Mouse (Mus musculus) heart, postnatal 0 days (tissue): ENCODE measurements around the gene Polr3c. TPM values are rescaled to one million over a fixed set of nuclear protein-coding genes. Genes with fewer than 3 reads are reported as not detected.

Experiments
- ATAC-seq: fragments of 200-750 bp; cut with Nextera tagmentation; 2 replicates; pipeline ENCODE4 v1.8.0; 2017; ENCODE audit warnings: low read depth, moderate number of reproducible peaks, moderate library complexity; ENCODE audit not compliant: insufficient read depth
- DNase-seq: peaks from one replicate; pipeline ENCODE4 v3.0.0-alpha.2; 2016; ENCODE audit warnings: low spot score
- H3K27ac ChIP-seq: fragments of 300-500 bp; sonication (generic); 2 replicates; pipeline ENCODE4 v1.5.1; 2014; ENCODE audit warnings: low read depth, mild to moderate bottlenecking
- H3K27me3 ChIP-seq: fragments of 300-500 bp; sonication (generic); 2 replicates; pipeline ENCODE4 v1.6.1; 2014; ENCODE audit warnings: low read length, mixed read lengths; ENCODE audit not compliant: control insufficient read depth, insufficient read depth
- H3K36me3 ChIP-seq: fragments of 300-500 bp; sonication (generic); replicated peaks from 2 replicates; pipeline ENCODE4 v1.6.1; 2014; ENCODE audit warnings: low read length, mixed read lengths; ENCODE audit not compliant: control insufficient read depth, insufficient read depth
- H3K4me1 ChIP-seq: fragments of 300-500 bp; sonication (generic); 2 replicates; pipeline ENCODE4 v1.6.1; 2014; ENCODE audit warnings: antibody characterized with exemption; ENCODE audit not compliant: control insufficient read depth, insufficient read depth
- H3K4me2 ChIP-seq: fragments of 300-500 bp; sonication (generic); 2 replicates; pipeline ENCODE4 v1.6.1; 2014; ENCODE audit warnings: low read depth, mild to moderate bottlenecking, low read length, moderate library complexity
- H3K4me3 ChIP-seq: fragments of 300-500 bp; sonication (generic); 2 replicates; pipeline ENCODE4 v1.5.1; 2014; ENCODE audit warnings: low read depth, low read length
- H3K9ac ChIP-seq: fragments of 300-500 bp; sonication (generic); replicated peaks from 2 replicates; pipeline ENCODE4 v1.6.1; 2014; ENCODE audit warnings: low read depth, low read length, mixed read lengths
- H3K9me3 ChIP-seq: fragments of 300-500 bp; sonication (generic); replicated peaks from 2 replicates; pipeline ENCODE4 v1.6.1; 2016; ENCODE audit warnings: low read length; ENCODE audit not compliant: control insufficient read depth
- CTCF ChIP-seq: IDR thresholded peaks from 2 replicates; pipeline ENCODE4 v1.5.1; 2016; ENCODE audit warnings: antibody characterized with exemption, control low read depth, low read depth
- EP300 ChIP-seq: IDR thresholded peaks from 2 replicates; pipeline ENCODE4 v1.6.1; 2016; ENCODE audit warnings: antibody characterized with exemption, low read depth
- WGBS: fragments of 180-500 bp; shearing (Covaris S2); extraction: QIAGEN DNeasy Blood & Tissue Kit; methylation state at CpG from one replicate; pipeline ENCODE4 v1.1.7; 2014; 5-methylcytosine and 5-hydroxymethylcytosine counted together
- polyA plus RNA-seq: library from polyadenylated mRNA; unstranded; fragments of >200 nt; fragmentation: Nextera tagmentation; extraction: Ambion mirVana; gene quantifications from 2 replicates; pipeline ENCODE4 v1.2.1, GENCODE M21; 2015
- total RNA-seq: library from RNA; depleted of rRNA; stranded (reverse); fragments of >200 nt; gene quantifications from 2 replicates; pipeline ENCODE4 v1.2.3, GENCODE M21; 2014; ENCODE audit warnings: low replicate concordance

Polr3c gene
- total and polyA plus RNA-seq, 2 experiments from 2014 or later, result 23.0 to 25.4 TPM

DNA sequence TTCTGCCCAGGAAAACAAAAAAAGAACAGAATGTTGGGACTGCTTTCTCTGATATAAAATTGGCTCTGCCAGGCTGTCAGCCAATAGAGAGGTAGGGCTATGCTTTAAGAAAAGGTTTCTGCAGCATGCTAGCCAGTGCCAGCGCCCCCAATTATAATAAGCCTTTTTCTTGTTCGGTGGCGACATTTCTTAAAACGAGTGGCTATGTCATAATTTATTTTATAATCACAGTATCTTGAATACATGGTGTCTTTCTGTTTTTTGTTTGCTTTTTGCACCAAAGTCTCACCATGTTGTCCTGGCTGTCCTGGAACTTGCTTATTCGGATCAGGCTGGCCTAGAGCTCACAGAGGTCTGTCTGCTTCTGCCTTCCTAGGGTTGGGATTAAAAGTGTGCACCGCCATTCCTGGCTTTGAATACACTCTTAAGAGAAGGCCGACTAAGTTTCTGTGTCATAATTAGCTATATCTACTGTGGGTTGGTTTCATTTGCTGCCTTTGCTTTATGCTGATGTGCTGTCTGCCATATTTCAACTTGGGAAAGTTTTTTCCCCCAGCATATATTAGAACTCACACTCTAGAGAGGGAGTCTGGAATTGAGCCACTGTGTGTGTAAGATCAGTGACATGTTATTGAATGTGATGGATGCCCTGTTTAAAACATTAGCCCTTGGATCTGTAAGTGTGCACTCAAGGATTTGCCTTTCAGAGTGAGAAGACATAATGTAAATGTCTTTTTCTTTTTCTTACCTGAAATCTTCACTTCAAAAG is 1.4 kb upstream of the Polr3c start:
- Histone ChIP-seq H3K36me3 (no peaks in the 10 kb centered on the region; the same call in 1 of the 2 replicates), H3K4me3 (peak overlapping the region; percentile 99), H3K4me1 (peaks cover 27% of the 10 kb centered on the region), H3K9me3 (no peaks in the 10 kb centered on the region), H3K9ac (peak overlapping the region; percentile 96), H3K27me3 (no peaks in the 10 kb centered on the region), H3K27ac (peak overlapping the region; percentile 96), H3K4me2 (peak overlapping the region; percentile 89)
- WGBS, result 42% methylated on average over 7 of the region's 7 CpGs
- no peak for DNase-seq
- no peak for ATAC-seq
- TF ChIP-seq CTCF, result no peak
- no peak for TF ChIP-seq EP300

DNA sequence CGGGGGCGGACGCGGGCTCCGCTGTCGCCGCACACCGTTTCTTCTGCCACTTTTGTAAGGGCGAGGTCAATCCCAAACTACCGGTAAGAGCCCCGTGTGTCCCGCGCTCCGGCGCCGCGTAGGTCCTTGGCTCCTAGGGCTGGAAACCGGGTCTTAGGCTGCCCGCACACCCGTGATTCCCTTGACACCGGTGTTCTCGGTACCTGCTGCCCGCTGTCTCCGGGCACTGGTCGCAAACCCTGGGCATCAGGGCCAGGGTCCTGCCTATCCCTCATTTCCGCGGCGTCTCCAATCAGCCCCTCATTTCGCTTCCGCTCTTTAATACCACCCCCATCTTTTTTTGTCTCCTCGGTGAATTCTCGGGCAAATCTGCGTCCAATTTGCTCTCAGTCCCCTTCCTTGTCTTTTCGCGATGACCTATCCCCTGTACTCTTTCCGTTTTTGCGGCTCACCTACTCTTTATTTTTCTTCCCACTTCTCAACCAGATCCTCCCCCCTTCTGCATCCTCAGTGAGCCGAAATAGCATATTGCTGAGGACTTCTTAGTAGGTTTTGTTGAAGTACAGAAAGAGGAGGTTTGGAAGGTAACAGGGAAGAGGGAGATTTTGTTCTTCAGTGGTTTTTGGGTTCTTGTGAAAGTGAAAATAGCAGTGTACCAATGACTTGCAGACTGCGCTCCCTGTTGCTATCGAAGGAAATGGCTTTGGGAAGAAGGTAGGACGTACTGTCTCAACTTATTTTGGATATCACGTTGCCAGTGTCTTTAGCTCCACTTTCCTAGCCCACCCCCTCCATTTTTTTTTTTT is 603 bp upstream of the Polr3c start:
- no peaks in the 10 kb centered on the region for H3K27me3 ChIP-seq
- peak overlapping the region; percentile 96 for H3K27ac ChIP-seq
- DNase-seq (peak; percentile 21), ATAC-seq (peak; percentile 42; the same call in 1 of the 2 replicates)
- H3K4me3 ChIP-seq, result peak overlapping the region; percentile 99
- H3K9ac ChIP-seq, result peak overlapping the region; percentile 96
- peak overlapping the region; percentile 89 for H3K4me2 ChIP-seq
- peaks cover 26% of the 10 kb centered on the region for H3K4me1 ChIP-seq
- no peaks in the 10 kb centered on the region for H3K9me3 ChIP-seq
- under 1% methylated on average over 41 of the region's 42 CpGs for WGBS
- TF ChIP-seq EP300 (no peak), CTCF (no peak)
- peaks cover 6% of the 10 kb centered on the region for H3K36me3 ChIP-seq

DNA sequence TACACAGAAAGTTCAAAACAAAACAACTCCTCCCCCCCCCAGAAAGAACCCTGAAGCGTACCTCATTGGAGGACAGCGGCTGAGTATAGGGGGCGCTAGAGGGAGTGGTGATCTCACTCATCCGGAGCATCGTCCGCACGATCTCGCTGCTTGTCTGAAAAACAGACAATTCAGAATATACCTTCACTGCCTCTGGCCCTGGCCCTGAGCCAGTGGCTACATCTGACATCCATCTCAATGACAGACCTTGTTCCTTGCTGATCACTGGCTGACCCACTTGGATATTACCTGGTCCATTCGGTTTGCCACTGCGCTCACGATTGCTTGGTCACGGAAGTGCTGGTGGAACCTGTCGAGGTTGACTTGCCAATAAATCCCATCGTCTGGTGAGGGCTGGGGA is 8.3 kb downstream of the Polr3c start:
- Histone ChIP-seq H3K36me3 (peaks cover 64% of the 10 kb centered on the region), H3K4me1 (no peaks in the 10 kb centered on the region), H3K9ac (no peak overlapping the region), H3K27me3 (no peaks in the 10 kb centered on the region), H3K4me3 (no peak overlapping the region), H3K27ac (no peak overlapping the region), H3K9me3 (no peaks in the 10 kb centered on the region), H3K4me2 (no peak overlapping the region)
- no peak for DNase-seq
- ATAC-seq, result no peak
- peak; percentile 38 for TF ChIP-seq CTCF
- TF ChIP-seq EP300, result no peak
- WGBS, result 43% methylated on average over 14 of the region's 14 CpGs

DNA sequence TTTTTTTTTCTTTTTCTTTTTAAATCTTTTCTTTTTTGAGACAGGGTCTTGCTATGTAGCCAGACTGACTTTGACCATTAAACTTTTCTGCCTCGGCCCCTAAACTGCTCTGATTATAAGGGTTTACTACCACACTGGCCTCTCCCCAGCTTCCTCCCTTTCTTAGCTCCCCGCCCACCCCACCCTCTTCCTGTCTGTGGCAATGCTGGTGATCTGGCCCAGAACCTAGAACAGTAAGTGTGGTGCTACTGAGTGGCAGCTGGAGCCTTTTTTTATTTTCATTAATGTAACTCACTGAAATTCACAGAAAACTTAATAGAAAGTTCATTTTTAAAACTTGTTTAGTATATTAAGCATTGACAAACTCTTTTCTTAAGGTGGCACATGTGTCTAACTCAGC is 11.6 kb downstream of the Polr3c start:
- Histone ChIP-seq H3K9me3 (no peaks in the 10 kb centered on the region), H3K27me3 (no peaks in the 10 kb centered on the region), H3K36me3 (peaks cover 71% of the 10 kb centered on the region)

DNA sequence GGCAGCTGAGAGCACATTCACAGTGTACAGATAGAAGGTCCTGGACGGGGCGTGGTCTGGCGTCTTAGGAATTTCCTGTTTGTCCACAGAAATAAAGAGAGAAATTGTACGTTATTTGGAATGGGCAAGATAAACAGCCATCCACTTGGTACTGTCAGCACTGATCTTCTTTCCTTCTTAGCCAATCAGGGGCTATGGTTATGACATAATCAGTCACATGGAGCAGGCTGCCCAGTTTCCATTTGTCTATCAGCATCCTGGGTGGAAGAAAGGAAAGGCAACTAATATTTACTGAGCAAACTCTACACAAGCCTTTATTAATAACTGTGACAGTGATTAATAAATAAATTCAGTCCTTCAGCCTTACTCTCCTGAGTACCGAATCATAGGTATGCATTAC is 13.1 kb downstream of the Polr3c start:
- no peak overlapping the region for H3K27ac ChIP-seq
- H3K4me2 ChIP-seq, result no peak overlapping the region
- H3K4me3 ChIP-seq, result no peak overlapping the region
- TF ChIP-seq CTCF, result no peak
- TF ChIP-seq EP300, result no peak
- no peaks in the 10 kb centered on the region for H3K4me1 ChIP-seq
- peaks cover 80% of the 10 kb centered on the region for H3K36me3 ChIP-seq
- DNase-seq (no peak), ATAC-seq (no peak)
- no peak overlapping the region for H3K9ac ChIP-seq
- 80% methylated on average over 5 of the region's 5 CpGs for WGBS
- H3K27me3 ChIP-seq, result no peaks in the 10 kb centered on the region
- no peaks in the 10 kb centered on the region for H3K9me3 ChIP-seq

More for the DNA sequence above, 11.6 kb downstream of the Polr3c start:
- DNase-seq (no peak), ATAC-seq (no peak)
- WGBS, result 61% methylated on average over 2 of the region's 2 CpGs
- Histone ChIP-seq H3K4me2 (no peak overlapping the region), H3K4me3 (no peak overlapping the region), H3K27ac (0 out of 2 replicates have a peak overlapping the region, but pooled peaks have one; percentile 3), H3K9ac (no peak overlapping the region), H3K4me1 (no peaks in the 10 kb centered on the region)
- TF ChIP-seq EP300 (no peak), CTCF (no peak)
